Mouse (Mus musculus) CH12F3 (cell line): ENCODE data around the gene Tcam1.
"Not testable (repeated sequence)": the region's sequence is repeated elsewhere in the genome, so short reads cannot be mapped to it uniquely, and the experiment has no call there.

Experiments used
- in situ Hi-C: fragments of 300-500 bp; cut with MboI; formaldehyde crosslinking; loops from 2 replicates; pipeline ENCODE4 v1.14.3; 2020; ENCODE audit warnings: low sequenced_read_pairs

Tcam1 gene

DNA sequence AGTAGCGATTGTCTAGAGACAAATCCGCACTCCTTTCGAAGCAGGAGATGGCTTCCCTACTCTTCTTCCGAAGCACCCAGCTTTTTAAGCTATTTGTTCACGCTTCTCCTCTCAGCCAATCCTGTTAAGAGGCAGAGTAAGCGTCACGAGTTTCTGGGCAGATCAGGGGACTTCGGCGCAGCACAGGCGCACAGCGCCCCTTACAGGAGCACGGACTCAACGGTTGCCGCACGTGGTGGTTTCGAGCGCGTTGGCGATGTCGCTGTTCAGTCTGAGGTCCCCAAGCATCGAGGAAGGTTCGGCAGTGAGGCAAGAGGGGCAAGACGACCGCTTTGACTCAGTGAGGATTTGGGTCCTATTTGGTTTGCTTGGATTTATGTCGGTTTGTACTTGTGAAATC is at the start of gene Tcam1:
Gene Tcam1 (plus strand): TSS at position 219 of the 400 bp plus-strand sequence.
- in situ Hi-C loops = no loop called here

DNA sequence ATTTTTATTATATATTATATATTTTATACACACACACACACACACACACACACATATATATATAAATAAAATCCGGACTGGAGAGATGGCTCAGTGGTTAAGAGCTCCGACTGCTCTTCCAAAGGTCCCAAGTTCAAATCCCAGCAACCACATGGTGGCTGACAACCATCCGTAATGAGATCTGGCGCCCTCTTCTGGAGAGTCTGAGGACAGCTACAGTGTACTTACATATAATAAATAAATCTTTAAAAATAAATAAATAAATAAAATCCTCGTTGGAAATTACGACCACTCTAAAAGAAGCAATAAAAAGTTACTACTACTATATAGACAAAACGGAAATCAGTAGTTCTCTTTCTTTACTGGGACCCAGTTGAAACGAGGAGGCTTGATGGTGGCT is 42.5 kb upstream of the Tcam1 start:
- in situ Hi-C loops = not testable (repeated sequence)

DNA sequence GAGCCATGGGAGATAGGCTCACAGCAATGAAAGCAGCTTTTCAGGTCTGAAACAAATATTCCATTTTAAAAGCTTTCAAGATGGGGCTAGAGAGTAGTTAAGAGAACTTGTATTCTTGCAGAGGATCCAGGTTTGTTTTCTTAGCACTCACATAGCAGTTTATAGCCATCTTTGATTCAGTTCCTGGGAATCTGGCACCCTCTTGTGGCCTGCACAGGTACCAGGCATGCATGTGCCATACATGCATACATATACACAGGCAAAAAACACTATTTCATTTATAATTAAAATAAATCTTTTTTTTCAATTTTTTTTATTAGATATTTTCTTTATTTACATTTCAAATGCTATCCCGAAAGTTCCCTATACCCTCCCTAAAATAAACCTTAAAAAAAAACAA is 29.6 kb upstream of the Tcam1 start:
- in situ Hi-C loops = no loop called here

DNA sequence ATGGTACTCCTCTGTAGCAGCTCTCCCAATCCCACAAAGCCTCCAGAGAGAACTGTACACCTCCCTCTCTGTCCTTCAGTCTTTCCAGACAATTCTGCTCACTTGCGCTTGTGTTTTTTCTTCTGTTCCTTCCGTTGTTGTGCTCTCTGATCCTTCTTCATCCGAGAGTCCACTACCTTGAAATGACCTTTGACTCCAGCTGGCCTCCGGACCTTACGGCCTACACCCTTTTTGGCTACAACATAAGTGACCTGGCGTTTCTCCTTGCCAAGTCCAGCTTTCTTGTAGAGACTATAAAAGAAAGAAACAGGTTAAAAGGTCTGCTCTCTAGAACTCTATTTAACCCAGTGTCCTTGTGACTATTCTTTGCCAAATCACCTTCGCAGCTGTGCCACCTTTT is 27.1 kb upstream of the Tcam1 start:
- in situ Hi-C loops = no loop called here

DNA sequence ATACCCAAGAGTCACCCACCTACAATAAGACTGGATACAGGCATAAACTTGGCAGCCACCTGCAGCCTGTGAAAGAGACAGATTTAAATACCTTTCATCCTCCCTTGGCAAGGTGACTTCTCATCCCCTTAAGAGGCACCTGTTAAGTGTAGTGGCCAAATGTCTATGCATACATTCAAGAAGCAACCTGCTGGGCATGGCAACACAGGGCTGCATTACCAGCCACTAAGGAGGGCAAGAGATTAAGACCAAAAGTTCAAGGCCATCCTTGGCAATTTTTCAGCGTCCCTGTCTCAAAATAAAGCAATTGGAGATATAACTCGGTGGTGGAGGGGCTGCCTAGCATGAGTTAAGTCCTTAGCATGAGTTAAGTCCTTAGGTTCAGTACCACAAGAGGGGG is 21.7 kb upstream of the Tcam1 start:
- in situ Hi-C loops = no loop called here

DNA sequence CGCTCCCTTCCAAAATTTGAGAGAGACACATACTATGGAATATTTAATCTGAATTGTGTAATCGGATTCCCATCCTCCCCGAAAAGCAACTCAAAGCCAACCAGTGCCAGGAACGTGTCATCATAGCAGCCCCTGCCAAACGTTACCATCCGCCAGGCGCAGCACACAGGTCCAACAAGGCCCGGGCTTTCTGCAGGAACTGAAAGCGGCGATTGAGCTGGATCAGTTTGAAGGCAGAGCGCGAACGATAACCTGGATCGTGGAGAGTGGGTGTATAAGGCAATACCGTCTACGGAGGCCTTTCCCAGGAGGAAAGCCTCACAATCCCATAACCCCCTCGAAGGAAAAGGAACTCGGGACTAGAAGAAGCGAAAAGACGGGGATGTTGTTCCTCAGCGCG is 21.3 kb upstream of the Tcam1 start:
- in situ Hi-C loops = no loop called here

DNA sequence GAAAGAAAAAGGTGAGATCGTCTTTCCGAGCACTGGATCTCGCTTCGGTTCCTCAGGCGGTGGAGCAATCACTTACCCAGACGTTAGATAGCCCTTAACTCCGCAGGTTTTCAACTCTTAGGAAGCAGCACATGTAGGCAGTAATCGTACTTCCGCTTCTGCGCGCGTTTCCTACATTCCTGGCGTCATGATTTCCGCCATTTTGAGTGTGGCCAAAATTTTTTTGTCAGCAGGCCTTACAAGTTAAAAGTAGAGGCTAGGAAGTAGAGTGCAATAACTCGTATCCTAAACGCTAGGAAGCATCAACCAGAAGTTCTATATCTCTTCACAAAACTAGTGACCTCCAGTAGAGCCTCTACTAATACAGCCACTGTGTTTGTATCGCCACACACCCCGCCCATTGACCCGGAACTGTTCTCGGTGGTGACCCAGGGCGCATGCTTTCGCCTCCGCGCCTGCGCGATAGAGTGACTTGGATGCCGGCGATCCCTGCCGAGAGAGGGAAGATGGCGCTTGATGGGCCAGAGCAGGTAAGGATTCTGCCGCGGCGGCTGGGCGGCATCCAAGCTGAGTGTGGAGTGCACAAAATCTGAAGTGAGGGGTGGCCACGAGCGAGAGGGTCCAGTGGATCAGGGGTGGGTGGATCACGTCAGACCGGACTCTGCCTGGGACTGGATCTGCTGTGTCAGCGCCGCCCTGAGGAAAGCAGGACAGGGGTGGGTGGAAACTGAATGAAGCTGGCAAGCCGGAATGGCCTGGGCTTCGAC is 20.6 kb upstream of the Tcam1 start, which contains the start of the genes Ftsj3 and Psmc5:
Gene Ftsj3 (minus strand): TSS at position 395 of the 767 bp plus-strand sequence.
Gene Psmc5 (plus strand): TSS at position 470 of the 767 bp plus-strand sequence.
- in situ Hi-C loops = no loop called here

DNA sequence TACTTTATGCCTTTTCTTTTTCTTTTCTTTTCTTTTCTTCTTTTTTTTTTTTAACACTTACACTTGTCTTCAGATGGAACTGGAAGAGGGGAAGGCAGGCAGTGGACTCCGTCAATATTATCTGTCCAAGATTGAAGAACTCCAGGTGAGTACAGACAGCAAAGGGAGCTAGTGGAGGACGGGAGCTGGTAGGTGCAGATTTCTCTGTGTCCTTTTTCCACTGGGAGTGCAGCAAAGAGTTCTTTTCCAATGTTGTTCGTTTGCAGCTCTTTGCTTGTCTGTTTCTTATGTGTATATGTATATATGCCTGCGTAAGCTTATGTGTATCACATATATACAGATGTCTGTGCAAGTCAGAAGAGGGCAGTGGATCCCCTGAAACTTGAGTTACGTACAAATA is 19.7 kb upstream of the Tcam1 start:
- in situ Hi-C loops = no loop called here

DNA sequence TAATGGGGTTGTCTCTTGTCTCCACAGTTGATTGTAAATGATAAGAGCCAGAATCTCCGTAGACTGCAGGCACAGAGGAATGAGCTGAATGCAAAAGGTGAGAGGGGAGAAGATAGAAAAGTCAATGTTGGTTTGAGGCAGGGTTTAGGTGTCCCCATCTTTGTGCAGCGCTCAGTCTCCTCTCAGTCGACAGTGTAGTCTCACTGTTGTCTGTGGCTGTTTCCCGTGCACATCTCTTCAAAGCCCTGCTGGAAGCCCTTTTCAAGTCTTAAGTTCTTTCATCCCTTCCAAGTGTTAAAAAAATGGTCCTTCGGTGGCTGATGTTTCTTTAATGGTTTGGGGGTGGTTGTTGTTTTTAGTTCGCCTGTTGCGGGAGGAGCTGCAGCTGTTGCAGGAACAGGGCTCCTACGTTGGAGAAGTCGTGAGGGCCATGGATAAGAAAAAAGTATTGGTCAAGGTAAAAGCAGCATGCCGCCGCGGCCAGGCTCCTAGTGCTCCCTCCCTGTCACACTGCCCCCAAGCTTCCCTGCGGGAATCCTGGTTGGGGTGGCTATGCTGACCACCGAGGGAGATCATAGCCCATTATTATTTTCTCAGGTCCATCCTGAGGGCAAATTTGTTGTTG is 15.5 kb upstream of the Tcam1 start:
- in situ Hi-C loops = no loop called here

DNA sequence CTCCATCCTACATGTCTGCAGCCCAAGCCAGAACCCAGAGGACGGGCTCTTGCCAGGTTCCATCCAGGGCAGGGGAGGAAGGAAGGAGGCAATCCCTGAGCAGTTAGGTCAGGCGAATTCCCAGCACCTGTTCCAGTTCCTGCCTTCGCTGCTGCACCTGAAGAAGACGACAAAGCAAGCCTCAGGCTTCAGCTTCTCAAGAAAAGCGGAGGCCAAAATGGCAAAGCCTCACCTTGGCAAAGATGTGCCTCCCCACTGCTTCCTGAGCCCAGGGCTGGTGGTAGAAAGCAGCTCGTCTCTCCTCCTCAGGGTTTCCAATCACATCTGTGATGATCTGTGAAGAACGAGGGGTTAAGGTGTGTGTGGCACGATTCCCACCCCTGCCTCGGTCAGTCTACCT is 12.5 kb upstream of the Tcam1 start:
- in situ Hi-C loops = no loop called here

DNA sequence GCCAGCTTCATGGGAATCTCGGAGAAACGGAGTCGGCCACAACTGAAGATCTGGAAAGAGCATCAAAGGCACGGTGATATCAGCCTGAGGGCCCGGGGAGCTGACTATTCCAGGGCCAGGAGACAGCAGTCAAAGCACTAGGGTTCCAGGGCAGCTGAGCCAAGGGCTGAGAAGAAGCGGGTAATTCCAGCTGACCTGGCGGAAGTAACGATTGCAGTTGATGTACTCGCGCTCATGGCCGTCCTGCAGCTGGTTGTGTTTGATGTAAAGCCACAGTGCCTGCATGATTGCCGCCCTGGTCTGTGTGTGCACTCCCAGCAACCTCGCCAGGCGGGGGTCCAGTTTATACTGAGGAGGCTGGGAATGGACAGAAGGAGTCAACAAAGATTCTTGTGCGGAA is 11.5 kb upstream of the Tcam1 start:
- in situ Hi-C loops = no loop called here

DNA sequence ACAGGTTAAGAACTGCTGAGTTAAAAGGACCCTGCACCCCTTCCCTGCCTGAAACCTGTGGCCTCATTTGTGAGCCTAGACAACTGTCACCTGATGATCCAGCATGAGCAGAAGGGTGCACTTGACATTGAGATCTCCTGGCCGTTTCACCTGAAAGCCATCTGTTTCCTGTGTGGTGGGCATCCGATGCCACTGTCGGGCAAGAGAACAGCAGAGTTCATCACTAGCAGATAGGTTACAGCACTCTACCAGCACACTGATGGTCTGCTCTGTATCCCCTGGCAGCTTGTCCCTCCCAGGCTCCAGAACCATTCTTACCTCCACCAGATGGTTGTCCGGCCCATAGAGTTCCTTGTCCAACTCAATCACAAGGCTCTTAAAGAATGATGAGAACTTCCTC is 10.9 kb upstream of the Tcam1 start:
- in situ Hi-C loops = no loop called here

DNA sequence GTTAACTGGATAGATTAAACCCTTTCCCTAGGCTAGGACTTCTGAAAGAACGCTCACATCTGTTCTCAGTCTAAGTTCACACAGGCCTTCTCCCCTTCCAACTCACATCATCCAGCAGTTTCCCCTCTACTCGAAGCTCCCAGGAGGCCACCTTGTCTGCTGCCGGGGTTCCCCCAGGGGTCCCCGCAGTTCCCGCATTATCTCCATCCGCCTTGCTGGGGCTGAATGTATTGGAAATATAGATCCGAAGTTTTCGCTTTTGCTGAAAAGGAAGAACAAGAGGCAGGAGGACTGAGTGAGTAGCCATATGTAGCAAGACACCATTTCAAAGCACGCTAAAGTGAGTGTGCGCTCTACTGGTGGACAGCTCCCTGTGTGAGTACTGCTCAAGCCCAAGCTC is 10.0 kb upstream of the Tcam1 start:
- in situ Hi-C loops = no loop called here

DNA sequence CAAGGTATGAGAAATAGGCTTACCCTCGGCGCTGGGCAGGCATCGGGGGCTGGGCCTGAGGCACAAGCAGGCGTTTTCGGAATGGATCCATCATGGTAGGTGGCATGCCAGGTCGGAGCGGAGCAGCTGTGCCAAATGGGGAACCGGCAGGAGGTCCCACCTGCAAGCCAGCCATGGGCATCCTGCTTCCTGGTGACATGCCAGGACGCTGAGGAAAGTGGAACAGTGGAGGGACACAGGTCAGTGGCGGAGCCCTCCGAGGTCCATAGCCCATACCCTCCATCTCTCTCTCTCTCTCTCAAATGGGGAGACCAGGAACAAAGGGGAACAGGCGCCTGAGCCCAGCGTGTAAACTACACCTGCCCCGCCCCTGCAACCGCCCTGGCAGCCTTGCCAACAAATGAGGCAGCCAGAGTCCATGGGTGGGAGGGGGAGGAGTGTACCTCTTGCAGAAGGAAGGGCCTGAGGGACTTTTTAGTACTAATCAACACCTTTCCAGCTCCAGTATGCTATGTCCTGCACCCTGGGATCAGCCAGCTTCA is 9.1 kb upstream of the Tcam1 start:
- in situ Hi-C loops = no loop called here

DNA sequence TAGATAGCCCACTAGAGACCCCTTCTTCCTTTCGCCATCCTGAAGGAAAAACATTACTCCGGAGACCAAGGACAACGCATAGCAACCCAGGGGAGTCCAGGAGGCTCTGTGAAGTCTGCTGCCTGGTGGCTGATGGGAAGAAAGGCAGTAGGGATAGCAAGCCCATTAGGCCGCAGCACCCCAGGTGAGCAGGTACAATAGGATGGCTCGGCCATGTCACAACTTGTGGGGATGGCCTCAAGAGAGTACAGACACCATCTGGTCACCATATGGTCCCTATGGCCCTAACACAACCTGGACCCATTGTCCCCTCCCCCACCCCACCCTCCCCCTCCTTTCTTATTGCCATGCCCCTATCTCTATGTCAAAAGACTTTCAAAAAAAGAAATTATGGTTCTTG is 8.6 kb upstream of the Tcam1 start:
- in situ Hi-C loops = no loop called here

DNA sequence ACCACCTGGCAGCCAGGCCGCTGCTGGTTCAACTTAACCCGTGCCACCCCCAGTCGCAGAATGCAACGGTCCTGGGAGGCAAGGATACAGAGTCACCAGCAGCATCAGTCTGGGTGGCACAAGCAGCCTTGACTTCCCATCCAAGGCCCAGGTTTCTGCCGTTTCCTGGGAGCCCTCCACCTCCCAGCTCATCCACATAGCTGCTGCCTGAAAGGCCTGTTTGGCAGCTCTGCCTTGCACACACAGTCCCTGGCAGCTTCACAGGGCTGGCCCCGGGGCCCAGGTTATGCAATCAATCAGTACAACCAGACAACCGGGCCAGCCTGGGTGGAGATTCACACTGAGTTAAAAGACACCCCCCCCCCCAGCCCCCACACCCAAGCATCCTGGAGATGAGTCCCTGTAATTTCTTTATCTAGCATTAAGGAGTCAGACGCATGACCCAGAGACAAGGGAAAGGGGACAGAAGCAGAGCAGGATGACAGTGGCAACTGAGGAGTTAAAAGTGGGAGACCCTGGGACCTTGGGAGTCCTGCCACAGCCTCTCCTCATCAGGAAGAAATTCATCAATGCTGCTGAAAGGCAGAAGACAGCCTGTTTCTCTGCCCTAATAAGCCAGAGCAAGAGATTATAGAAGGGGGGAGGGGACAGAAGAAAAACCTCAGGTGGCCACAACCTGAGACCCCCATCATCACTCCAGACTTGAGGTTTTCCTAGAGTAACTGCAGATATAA is 8.0 kb upstream of the Tcam1 start:
- in situ Hi-C loops = no loop called here

DNA sequence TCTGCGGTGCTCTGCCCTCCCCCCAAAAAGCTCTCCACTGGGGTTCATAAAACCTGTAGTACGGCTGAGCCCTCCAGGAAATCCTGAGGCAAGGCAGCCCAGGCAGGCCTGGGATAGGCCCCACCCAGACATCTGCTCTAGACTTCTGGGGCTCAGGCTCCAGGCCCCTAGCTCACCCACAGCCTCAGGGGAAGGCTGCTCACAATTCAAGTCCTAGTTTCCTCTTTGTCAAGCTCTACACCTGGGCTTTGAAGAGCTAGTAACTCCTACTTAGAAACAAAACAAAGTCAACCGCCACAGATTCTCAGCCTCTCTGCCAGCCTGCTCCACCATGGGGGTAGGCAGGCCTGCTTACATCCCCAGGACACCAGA is 7.4 kb upstream of the Tcam1 start:
- in situ Hi-C loops = no loop called here

DNA sequence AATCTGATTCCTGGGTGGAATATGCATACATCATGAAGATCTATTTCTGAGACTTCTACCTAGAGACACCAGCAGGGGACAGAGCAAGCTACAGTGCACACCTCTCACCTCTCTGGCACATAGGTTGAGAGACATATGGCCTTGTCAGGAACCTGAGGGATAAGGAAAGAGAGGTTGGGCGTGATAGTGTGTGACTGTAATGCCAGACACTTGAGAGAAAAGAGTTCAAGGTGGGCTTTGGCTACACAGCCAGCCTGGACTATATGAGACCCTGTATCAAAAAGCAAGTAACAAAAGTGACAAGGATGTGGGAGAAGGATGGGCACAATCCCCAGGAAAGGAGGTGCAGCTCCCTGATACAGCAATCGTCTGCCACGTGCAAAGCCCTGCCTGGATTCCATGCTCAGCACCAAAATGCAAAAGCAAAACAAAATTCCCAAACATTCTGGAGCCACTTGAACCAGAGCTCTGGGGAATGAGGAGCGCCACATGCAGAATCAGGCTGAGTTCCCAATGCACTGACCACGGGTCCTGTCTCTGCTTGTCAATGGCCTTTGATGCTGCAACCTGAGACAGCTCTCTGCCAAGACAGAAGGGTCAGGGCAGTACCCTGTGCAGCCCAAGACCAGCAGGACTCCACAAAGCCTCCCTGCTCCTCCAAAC is 5.2 kb upstream of the Tcam1 start:
- in situ Hi-C loops = no loop called here

DNA sequence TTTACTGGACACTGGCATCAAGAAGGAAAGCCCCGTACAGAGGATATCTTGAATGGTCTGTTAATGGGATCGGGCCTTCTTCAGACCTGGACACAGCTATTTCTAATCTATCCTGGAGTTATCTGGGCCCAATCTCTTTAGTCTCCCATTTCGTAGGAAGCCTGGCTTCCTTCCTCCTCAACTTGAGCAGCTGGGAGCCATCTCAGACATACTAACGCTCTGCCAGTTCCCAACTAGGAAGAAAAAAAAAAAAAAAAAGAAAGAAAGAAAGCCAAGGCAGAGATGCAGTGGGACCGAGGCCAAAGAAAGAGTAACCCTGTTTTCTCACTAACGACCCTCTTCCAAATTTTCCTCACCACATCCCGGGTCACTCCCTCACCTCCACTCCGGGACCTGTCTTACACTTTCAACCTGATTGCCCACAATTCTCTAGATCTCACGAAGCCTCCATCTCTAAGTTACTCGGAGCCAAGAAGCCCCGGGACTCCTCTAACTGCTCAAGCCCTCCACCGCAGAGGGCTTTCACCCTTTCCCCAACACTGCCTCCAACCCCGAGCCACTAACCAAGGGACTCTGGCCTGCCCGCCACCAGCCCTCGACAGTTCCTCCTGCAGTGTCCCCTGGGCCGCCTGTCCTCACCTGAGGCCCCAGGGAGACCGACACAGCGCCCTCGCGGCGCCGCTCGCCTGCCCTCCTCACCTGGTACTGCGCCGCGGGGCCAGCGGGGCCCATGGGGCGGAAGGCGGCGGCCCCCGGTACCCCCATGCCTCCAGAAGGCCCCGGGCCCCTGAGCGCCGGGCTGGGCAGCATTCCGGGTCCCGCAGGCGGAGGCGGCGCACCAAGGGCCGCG is 4.5 kb upstream of the Tcam1 start:
- in situ Hi-C loops = no loop called here

DNA sequence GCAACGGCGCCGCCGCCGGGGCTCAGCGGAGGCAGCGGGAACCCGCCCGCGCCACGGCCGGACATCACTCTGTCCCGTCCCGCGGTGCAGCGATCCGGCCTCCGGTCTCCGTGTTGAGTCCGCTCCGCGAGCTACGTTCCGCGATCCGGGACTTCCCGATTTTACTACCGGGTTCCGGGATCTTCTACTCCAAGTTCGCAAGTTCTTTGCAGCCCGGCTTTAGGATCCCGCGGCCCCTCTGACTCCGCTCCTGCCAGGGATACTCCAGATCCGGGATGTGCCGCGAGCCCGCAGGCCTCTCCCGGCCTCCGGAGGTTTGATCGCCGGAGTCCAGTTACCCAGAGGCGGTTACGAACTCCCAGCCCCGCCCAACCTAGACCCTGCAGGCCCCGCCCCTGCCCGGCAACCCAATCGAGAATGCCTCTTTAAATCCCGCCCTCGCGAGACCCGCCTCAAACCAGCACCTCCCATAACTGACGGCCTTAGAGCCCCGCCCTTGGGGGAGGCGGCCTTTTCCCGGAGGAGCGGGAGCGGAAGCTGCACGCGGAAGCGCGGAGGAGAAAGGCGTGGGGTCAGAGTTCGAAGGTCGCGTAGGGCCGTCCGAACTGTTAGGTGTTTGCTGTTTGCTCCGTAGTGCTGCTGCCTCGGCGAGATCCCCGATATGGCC is 3.7 kb upstream of the Tcam1 start, which contains the start of gene Smarcd2:
Gene Smarcd2 (minus strand): TSS at position 329 of the 667 bp plus-strand sequence.
- in situ Hi-C loops = no loop called here
